ENCODE assay signal across 10 mouse cellular contexts in genomic region chr5:122324608-122325431, GRCm38 (mm10). TPM values are rescaled to one million over a fixed set of nuclear protein-coding genes. Genes with fewer than 3 reads are reported as not detected.
DNase-seq lines count a peak whose midpoint lies in the region; ATAC-seq lines count a peak whose summit lies in the region.
"Had no signal": no experiment of that assay in that cellular context is flagged by ENCODE, and none has a peak within 500 bp of the region (broad histone marks: within the 10 kb centered on the region; RNA-seq: fewer than 3 reads in every experiment).

No protein-coding gene starts in this region.

- H3K9ac ChIP-seq in intestine, embryonic 15.5 days, result no peak overlapping the region
- H3K9ac ChIP-seq: heart, embryonic 15.5 days; liver, embryonic 14.5 days had no signal

- 88% methylated on average over 23 of the region's 23 CpGs for WGBS in heart, embryonic 10.5 days
- 85% methylated on average over 23 of the region's 23 CpGs for WGBS in intestine, embryonic 15.5 days

- H3K4me1 ChIP-seq in heart, embryonic 10.5 days, result peaks cover 8% of the 10 kb centered on the region
- H3K4me1 ChIP-seq in intestine, embryonic 15.5 days (replicated peaks), result no peaks in the 10 kb centered on the region

- no peak for ATAC-seq in intestine, embryonic 15.5 days

- no peak overlapping the region for H3K4me2 ChIP-seq in intestine, embryonic 15.5 days (replicated peaks)
- H3K4me2 ChIP-seq: heart, embryonic 15.5 days had no signal

- peak; percentile 96 for DNase-seq in heart, adult 11 months
- no peak for DNase-seq in heart, embryonic 10.5 days (ENCODE audit: low spot score)
- DNase-seq in cerebellum, postnatal 25 days, result peak; percentile 89 to 90
- DNase-seq in layer of hippocampus, postnatal 36 days, result peak; percentile 57 to 70
- DNase-seq in right cerebral cortex, postnatal 10 days (ENCODE audit: low spot score in 2 of 2), result peak; percentile 86 to 91
- DNase-seq in kidney, adult 11 months, result no peak
- no peak for DNase-seq in embryo, embryonic 9.5 days (ENCODE audit: extremely low spot score)

- no peaks in the 10 kb centered on the region for H3K9me3 ChIP-seq in heart, embryonic 10.5 days
- no peaks in the 10 kb centered on the region for H3K9me3 ChIP-seq in intestine, embryonic 15.5 days
- H3K9me3 ChIP-seq: heart, embryonic 15.5 days had no signal

- no peak overlapping the region for H3K27ac ChIP-seq in heart, embryonic 10.5 days
- no peak overlapping the region for H3K27ac ChIP-seq in intestine, embryonic 15.5 days
- H3K27ac ChIP-seq: heart, embryonic 15.5 days; liver, embryonic 14.5 days had no signal

- no peak overlapping the region for H3K4me3 ChIP-seq in heart, embryonic 10.5 days
- no peak overlapping the region for H3K4me3 ChIP-seq in intestine, embryonic 15.5 days (replicated peaks)
- H3K4me3 ChIP-seq: heart, embryonic 15.5 days had no signal

- peaks cover 49% of the 10 kb centered on the region for H3K36me3 ChIP-seq in heart, embryonic 10.5 days
- H3K36me3 ChIP-seq in intestine, embryonic 15.5 days, result peaks cover 11% of the 10 kb centered on the region; the same call in 1 of the 2 replicates

- H3K27me3 ChIP-seq in heart, embryonic 10.5 days (ENCODE audit: insufficient read depth, poor library complexity, severe bottlenecking), result no peaks in the 10 kb centered on the region
- no peaks in the 10 kb centered on the region for H3K27me3 ChIP-seq in intestine, embryonic 15.5 days (replicated peaks)
- H3K27me3 ChIP-seq: heart, embryonic 15.5 days had no signal

RNA-seq across cellular contexts. Expression of gene Rad9b, which starts 29.2 kb away (rescaled TPM):
- 7.0 and 8.8 TPM in 2 replicates for polyA plus RNA-seq in heart, embryonic 10.5 days (2016; fragmentation: Nextera tagmentation; extraction: Ambion mirVana)
- total RNA-seq in layer of hippocampus, postnatal 36 days (2021), result 1 to 10 TPM; 4.5 to 4.9 TPM
- 8.6 and 9.2 TPM in 2 replicates for polyA plus RNA-seq in intestine, embryonic 15.5 days (2015; fragmentation: Nextera tagmentation; extraction: Ambion mirVana)

RNA-seq across cellular contexts. Expression of gene Vps29, which starts 29.3 kb away (rescaled TPM):
- polyA plus RNA-seq in heart, embryonic 10.5 days (2016; fragmentation: Nextera tagmentation; extraction: Ambion mirVana), result 245 and 246 TPM in 2 replicates
- total RNA-seq in layer of hippocampus, postnatal 36 days (2021), result 100 to 1,000 TPM; 173 to 175 TPM
- polyA plus RNA-seq in intestine, embryonic 15.5 days (2015; fragmentation: Nextera tagmentation; extraction: Ambion mirVana), result 268 and 278 TPM in 2 replicates

RNA-seq across cellular contexts. Expression of gene Pptc7, which starts 40.7 kb away (rescaled TPM):
- 9.1 and 9.9 TPM in 2 replicates for polyA plus RNA-seq in heart, embryonic 10.5 days (2016; fragmentation: Nextera tagmentation; extraction: Ambion mirVana)
- 10 to 100 TPM; 41.1 to 43.6 TPM for total RNA-seq in layer of hippocampus, postnatal 36 days (2021)
- polyA plus RNA-seq in intestine, embryonic 15.5 days (2015; fragmentation: Nextera tagmentation; extraction: Ambion mirVana), result 10.4 and 11.0 TPM in 2 replicates

RNA-seq across cellular contexts. Expression of gene Gpn3, which starts 46.9 kb away (rescaled TPM):
- 70.5 and 83.4 TPM in 2 replicates for polyA plus RNA-seq in heart, embryonic 10.5 days (2016; fragmentation: Nextera tagmentation; extraction: Ambion mirVana)
- total RNA-seq in layer of hippocampus, postnatal 36 days (2021), result 10 to 100 TPM; 29.7 to 31.4 TPM
- polyA plus RNA-seq in intestine, embryonic 15.5 days (2015; fragmentation: Nextera tagmentation; extraction: Ambion mirVana), result 62.9 and 67.2 TPM in 2 replicates

RNA-seq across cellular contexts. Expression of gene Fam216a, which starts 47.3 kb away (rescaled TPM):
- polyA plus RNA-seq in heart, embryonic 10.5 days (2016; fragmentation: Nextera tagmentation; extraction: Ambion mirVana), result 69.5 and 80.8 TPM in 2 replicates
- total RNA-seq in layer of hippocampus, postnatal 36 days (2021), result 10 to 100 TPM; 76.0 to 81.9 TPM
- 44.0 and 48.0 TPM in 2 replicates for polyA plus RNA-seq in intestine, embryonic 15.5 days (2015; fragmentation: Nextera tagmentation; extraction: Ambion mirVana)

Comparison
In these comparisons a context has a peak if more than half of its experiments do, and no peak if none do; other contexts are left out.
1. DNase-seq: peak in heart, adult 11 months (single experiment), cerebellum, postnatal 25 days (2 of 2), layer of hippocampus, postnatal 36 days (2 of 2) and right cerebral cortex, postnatal 10 days (2 of 2); none in heart, embryonic 10.5 days (single experiment), kidney, adult 11 months (single experiment) and embryo, embryonic 9.5 days (single experiment).